Comparison of ENCODE assay signal across 31 mouse cellular contexts in genomic region chr11:66924095-66924823, GRCm38 (mm10). TPM values are rescaled to one million over a fixed set of nuclear protein-coding genes. Genes with fewer than 3 reads are reported as not detected.
"Had no signal": no experiment of that assay in that cellular context is flagged by ENCODE, and none has a peak within 500 bp of the region (broad histone marks: within the 10 kb centered on the region; RNA-seq: fewer than 3 reads in every experiment).

No protein-coding gene starts in this region.

- H3K4me2 ChIP-seq: limb, embryonic 13.5 days; liver, embryonic 12.5 days; liver, embryonic 15.5 days; lung, embryonic 15.5 days; midbrain, embryonic 15.5 days; neural tube, embryonic 12.5 days; neural tube, embryonic 15.5 days; stomach, embryonic 15.5 days had no signal

- H3K9me3 ChIP-seq: limb, embryonic 13.5 days; liver, embryonic 12.5 days; liver, embryonic 15.5 days; lung, embryonic 15.5 days; megakaryocyte, embryonic 14.5 days; midbrain, embryonic 10.5 days; midbrain, embryonic 15.5 days; neural tube, embryonic 12.5 days; neural tube, embryonic 15.5 days; stomach, embryonic 15.5 days had no signal

- H3K4me3 ChIP-seq: limb, embryonic 13.5 days; liver, embryonic 12.5 days; liver, embryonic 15.5 days; lung, embryonic 15.5 days; megakaryocyte, embryonic 14.5 days; midbrain, embryonic 10.5 days; midbrain, embryonic 15.5 days; neural tube, embryonic 12.5 days; neural tube, embryonic 15.5 days; stomach, embryonic 15.5 days had no signal

- H3K9ac ChIP-seq: limb, embryonic 13.5 days; liver, embryonic 12.5 days; liver, embryonic 15.5 days; lung, embryonic 15.5 days; midbrain, embryonic 15.5 days; neural tube, embryonic 12.5 days; neural tube, embryonic 15.5 days; stomach, embryonic 15.5 days had no signal

- H3K27ac ChIP-seq: kidney, postnatal 0 days; limb, embryonic 13.5 days; liver, embryonic 12.5 days; liver, embryonic 15.5 days; lung, embryonic 15.5 days; midbrain, embryonic 10.5 days; midbrain, embryonic 15.5 days; neural tube, embryonic 12.5 days; neural tube, embryonic 15.5 days; stomach, embryonic 15.5 days had no signal

- ATAC-seq: liver, embryonic 12.5 days; midbrain, embryonic 15.5 days had no signal

- H3K4me1 ChIP-seq: limb, embryonic 13.5 days; liver, embryonic 12.5 days; liver, embryonic 15.5 days; lung, embryonic 15.5 days; megakaryocyte, embryonic 14.5 days; neural tube, embryonic 12.5 days; neural tube, embryonic 15.5 days; stomach, embryonic 15.5 days had no signal

- H3K27me3 ChIP-seq: limb, embryonic 13.5 days; lung, embryonic 15.5 days; midbrain, embryonic 15.5 days; neural tube, embryonic 12.5 days; neural tube, embryonic 15.5 days; stomach, embryonic 15.5 days had no signal

- H3K36me3 ChIP-seq: limb, embryonic 13.5 days; liver, embryonic 12.5 days; liver, embryonic 15.5 days; lung, embryonic 15.5 days; midbrain, embryonic 10.5 days; midbrain, embryonic 15.5 days; neural tube, embryonic 12.5 days; neural tube, embryonic 15.5 days; stomach, embryonic 15.5 days had no signal

- DNase-seq: kidney, adult 2 months; kidney, postnatal 36 days; left cerebral cortex, postnatal 4 days; liver; lung, adult 18-20 months; lung, postnatal 10 days; lung, postnatal 36 days; right cerebral cortex, adult 18-20 months; right cerebral cortex, postnatal 14 days; right cerebral cortex, postnatal 4 days; spleen, adult 18-20 months; thymus, adult 2 months; thymus, postnatal 14 days; thymus, postnatal 4 days had no signal

RNA-seq across cellular contexts. Expression of gene Pirt, which starts 12.5 kb away (rescaled TPM):
- polyA plus RNA-seq: liver, embryonic 15.5 days; testis, adult 2 months had no signal

RNA-seq across cellular contexts. Expression of gene Tmem238l, which starts 32.2 kb away (rescaled TPM):
- total RNA-seq: layer of hippocampus, adult 18-20 months; layer of hippocampus, postnatal 14 days; left cerebral cortex, adult 8-10 months; left cerebral cortex, postnatal 14 days; left cerebral cortex, postnatal 4 days had no signal
- polyA plus RNA-seq: kidney, embryonic 14.5 days; limb, embryonic 13.5 days; liver, embryonic 12.5 days; liver, embryonic 15.5 days; lung, embryonic 15.5 days; midbrain, embryonic 10.5 days; midbrain, embryonic 15.5 days; neural tube, embryonic 12.5 days; neural tube, embryonic 15.5 days; testis, adult 2 months had no signal
